In the genomic region with DNA sequence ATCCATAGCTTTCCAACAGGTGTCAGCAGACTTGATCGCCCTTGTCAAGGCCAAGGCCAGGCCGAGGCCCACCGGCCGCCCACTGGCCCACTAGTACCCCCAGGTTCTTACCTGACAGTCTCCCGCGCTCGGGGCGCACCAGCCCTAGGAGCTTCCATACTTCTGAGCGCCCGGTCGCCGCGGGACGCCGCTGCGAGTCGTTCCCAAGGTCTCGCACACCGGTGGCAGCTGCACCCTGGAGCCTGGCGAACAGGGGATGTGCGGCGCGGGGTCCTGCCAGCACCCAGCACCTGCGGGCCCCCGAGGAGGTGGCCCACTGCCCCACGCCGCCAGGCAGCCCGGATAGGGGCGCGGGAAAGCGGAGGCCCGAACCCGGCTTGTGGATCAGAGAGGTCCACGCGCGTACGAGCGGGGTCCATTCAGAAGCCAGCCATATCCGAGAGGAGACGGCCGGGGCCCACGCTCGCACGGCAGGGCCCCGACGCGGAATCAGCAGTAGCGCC, we compare ENCODE assay signal across 8 mouse cellular contexts. TPM values are rescaled to one million over a fixed set of nuclear protein-coding genes. Genes with fewer than 3 reads are reported as not detected.
DNase-seq lines count a peak whose midpoint lies in the region; ATAC-seq and TF ChIP-seq lines count a peak whose summit lies in the region.

No protein-coding gene starts in this region.

- peak overlapping the region; percentile 97 for H3K9ac ChIP-seq in heart, embryonic 12.5 days
- H3K9ac ChIP-seq in ES-E14 (ENCODE audit: insufficient read depth, low read depth, low read length, poor library complexity, severe bottlenecking), result peak overlapping the region; percentile 92
- peak overlapping the region; percentile 73 for H3K9ac ChIP-seq in hindbrain, embryonic 15.5 days
- peak overlapping the region; percentile 95 for H3K9ac ChIP-seq in liver, embryonic 12.5 days

- H3K36me3 ChIP-seq in heart, embryonic 12.5 days, result no peaks in the 10 kb centered on the region
- H3K36me3 ChIP-seq in ES-E14 (ENCODE audit: control insufficient read depth, insufficient read depth, low read length, poor library complexity, severe bottlenecking), result no peaks in the 10 kb centered on the region
- H3K36me3 ChIP-seq in hindbrain, embryonic 15.5 days, result no peaks in the 10 kb centered on the region
- peaks cover 41% of the 10 kb centered on the region for H3K36me3 ChIP-seq in liver, embryonic 12.5 days

- H3K4me1 ChIP-seq in heart, embryonic 12.5 days (replicated peaks), result peaks cover 46% of the 10 kb centered on the region
- H3K4me1 ChIP-seq in ES-E14 (ENCODE audit: control insufficient read depth in 2 of 2, insufficient read depth in 2 of 2, low read length in 2 of 2, poor library complexity in 1 of 2), result peaks cover 0 to 2% of the 10 kb centered on the region in 2 experiments; a peak in 1 of 4 replicates
- no peaks in the 10 kb centered on the region; the same call in 1 of the 2 replicates for H3K4me1 ChIP-seq in cortical plate, adult 2 months (ENCODE audit: control insufficient read depth, insufficient read depth, low read length)
- peaks cover 29% of the 10 kb centered on the region for H3K4me1 ChIP-seq in hindbrain, embryonic 15.5 days (replicated peaks)
- peaks cover 86% of the 10 kb centered on the region for H3K4me1 ChIP-seq in liver, embryonic 12.5 days

- peak overlapping the region; percentile 87 for H3K27ac ChIP-seq in heart, embryonic 12.5 days (ENCODE audit: poor library complexity, severe bottlenecking)
- peak overlapping the region; percentile 25; the same call in 1 of the 2 replicates for H3K27ac ChIP-seq in ES-E14 (ENCODE audit: insufficient read depth, low read depth, low read length, poor library complexity, severe bottlenecking)
- H3K27ac ChIP-seq in cortical plate, adult 2 months (ENCODE audit: insufficient read depth, low read length), result no peak overlapping the region
- H3K27ac ChIP-seq in hindbrain, embryonic 15.5 days (replicated peaks), result peak overlapping the region; percentile 75
- H3K27ac ChIP-seq in liver, embryonic 12.5 days, result peak overlapping the region; percentile 99

- WGBS in heart, embryonic 12.5 days, result under 1% methylated on average over 48 of the region's 48 CpGs
- under 1% methylated on average over 48 of the region's 48 CpGs for WGBS in hindbrain, embryonic 15.5 days
- under 1% methylated on average over 48 of the region's 48 CpGs for WGBS in liver, embryonic 12.5 days (ENCODE audit: insufficient replicate concordance)

- H3K4me2 ChIP-seq in heart, embryonic 12.5 days, result peak overlapping the region; percentile 93
- peak overlapping the region; percentile 77 for H3K4me2 ChIP-seq in hindbrain, embryonic 15.5 days
- H3K4me2 ChIP-seq in liver, embryonic 12.5 days, result peak overlapping the region; percentile 82

- peak overlapping the region; percentile 97 for H3K4me3 ChIP-seq in heart, embryonic 12.5 days
- H3K4me3 ChIP-seq in ES-E14 (ENCODE audit: insufficient read depth in 1 of 2, low read depth in 1 of 2, low read length in 2 of 2, poor library complexity in 1 of 2, severe bottlenecking in 1 of 2), result peak overlapping the region; percentile 73 to 92
- H3K4me3 ChIP-seq in cortical plate, adult 2 months (ENCODE audit: insufficient read depth, low read length), result peak overlapping the region; percentile 63
- H3K4me3 ChIP-seq in hindbrain, embryonic 15.5 days, result peak overlapping the region; percentile 81
- H3K4me3 ChIP-seq in liver, embryonic 12.5 days, result peak overlapping the region; percentile 74

- in situ Hi-C loops in ES-E14 (cut with MboI; ENCODE audit: low sequenced_read_pairs in 2 of 2, unreplicated experiment in 2 of 2), result no loop called here

- TF ChIP-seq POLR2A in cortical plate, adult 2 months (IDR thresholded peaks at IDR 0.05; ENCODE audit: extremely low read depth, insufficient read depth, low read length), result no peak

- no peak for DNase-seq in heart, adult 18-20 months
- peak; percentile 15 for DNase-seq in ES-E14 (ENCODE audit: low read depth, low spot score)
- DNase-seq in right cerebral cortex, postnatal 14 days, result peak; percentile 32
- DNase-seq in urinary bladder, postnatal 4 days (ENCODE audit: low spot score in 2 of 2), result no peak

- ATAC-seq in heart, embryonic 12.5 days (ENCODE audit: insufficient number of reproducible peaks, low FRiP score), result peak; percentile 35
- 0 out of 2 replicates have a peak, but pooled peaks have one; percentile 17 for ATAC-seq in hindbrain, embryonic 15.5 days (ENCODE audit: low FRiP score, low read depth)
- no peak for ATAC-seq in liver, embryonic 12.5 days

- TF ChIP-seq CTCF in cortical plate, adult 2 months (IDR thresholded peaks at IDR 0.05; ENCODE audit: extremely low read depth, insufficient read depth, low read length), result no peak

- no peaks in the 10 kb centered on the region for H3K27me3 ChIP-seq in heart, embryonic 12.5 days (replicated peaks)
- no peaks in the 10 kb centered on the region for H3K27me3 ChIP-seq in hindbrain, embryonic 15.5 days
- no peaks in the 10 kb centered on the region for H3K27me3 ChIP-seq in liver, embryonic 12.5 days (replicated peaks)

- H3K9me3 ChIP-seq in heart, embryonic 12.5 days (replicated peaks), result no peaks in the 10 kb centered on the region
- no peaks in the 10 kb centered on the region for H3K9me3 ChIP-seq in ES-E14 (ENCODE audit: control insufficient read depth, insufficient read depth, low read depth, low read length)
- H3K9me3 ChIP-seq in hindbrain, embryonic 15.5 days, result no peaks in the 10 kb centered on the region
- H3K9me3 ChIP-seq in liver, embryonic 12.5 days (replicated peaks), result no peaks in the 10 kb centered on the region

TF ChIP-seq in ES-E14, 5 proteins besides CTCF, POLR2A, EP300 and RAD21:
- no peak for TF ChIP-seq ZC3H11A (IDR thresholded peaks at IDR 0.05; ENCODE audit: borderline replicate concordance, low read depth, low read length)
- no peak for TF ChIP-seq ZNF384 (IDR thresholded peaks at IDR 0.05; ENCODE audit: low read depth, low read length)
- no peak for TF ChIP-seq CHD2 (IDR thresholded peaks at IDR 0.05; ENCODE audit: low read depth, low read length)
- TF ChIP-seq MAFK (IDR thresholded peaks at IDR 0.05; ENCODE audit: insufficient read depth, low read depth, low read length), result no peak
- TF ChIP-seq HCFC1 (IDR thresholded peaks at IDR 0.05; ENCODE audit: borderline replicate concordance, insufficient read depth, low read length), result no peak
TF ChIP-seq in ES-E14: peak in this region for 0.

RNA-seq across cellular contexts. Expression of a gene that starts 0.6 kb away (rescaled TPM):
- 36.1 and 37.3 TPM in 2 replicates for polyA plus RNA-seq in heart, embryonic 12.5 days (2016; fragmentation: Nextera tagmentation; extraction: Ambion mirVana)
- 10 to 100 TPM; 43.3 to 52.1 TPM for total RNA-seq in heart, adult 18-20 months (2021)
- 24.6 and 32.1 TPM in 2 replicates for total RNA-seq in ES-E14 (2012; rRNA removed)
- polyA plus RNA-seq in cortical plate, adult 2 months (2012; rRNA removed), result 13.4 and 14.1 TPM in 2 replicates
- 14.9 and 15.2 TPM in 2 replicates for polyA plus RNA-seq in hindbrain, embryonic 15.5 days (2015; fragmentation: Nextera tagmentation; extraction: Ambion mirVana)
- polyA plus RNA-seq in liver, embryonic 12.5 days (2016; fragmentation: Nextera tagmentation; extraction: Ambion mirVana), result 191 and 196 TPM in 2 replicates

RNA-seq across cellular contexts. Expression of a gene that starts 33.3 kb away (rescaled TPM):
- polyA plus RNA-seq in heart, embryonic 12.5 days (2016; fragmentation: Nextera tagmentation; extraction: Ambion mirVana), result 32.1 and 32.5 TPM in 2 replicates
- total RNA-seq in heart, adult 18-20 months (2021), result 10 to 100 TPM; 10.9 to 11.0 TPM
- total RNA-seq in ES-E14 (2012; rRNA removed), result 71.0 and 74.2 TPM in 2 replicates
- polyA plus RNA-seq in cortical plate, adult 2 months (2012; rRNA removed), result 17.7 and 21.0 TPM in 2 replicates
- 21.3 and 21.9 TPM in 2 replicates for polyA plus RNA-seq in hindbrain, embryonic 15.5 days (2015; fragmentation: Nextera tagmentation; extraction: Ambion mirVana)
- 35.8 and 36.9 TPM in 2 replicates for polyA plus RNA-seq in liver, embryonic 12.5 days (2016; fragmentation: Nextera tagmentation; extraction: Ambion mirVana)

RNA-seq across cellular contexts. Expression of a gene that starts 38.9 kb away (rescaled TPM):
- 31.2 and 32.2 TPM in 2 replicates for polyA plus RNA-seq in heart, embryonic 12.5 days (2016; fragmentation: Nextera tagmentation; extraction: Ambion mirVana)
- 10 to 100 TPM; 12.1 to 13.5 TPM for total RNA-seq in heart, adult 18-20 months (2021)
- total RNA-seq in ES-E14 (2012; rRNA removed), result 95.4 and 104 TPM in 2 replicates
- 17.0 and 17.5 TPM in 2 replicates for polyA plus RNA-seq in cortical plate, adult 2 months (2012; rRNA removed)
- polyA plus RNA-seq in hindbrain, embryonic 15.5 days (2015; fragmentation: Nextera tagmentation; extraction: Ambion mirVana), result 24.3 and 24.5 TPM in 2 replicates
- polyA plus RNA-seq in liver, embryonic 12.5 days (2016; fragmentation: Nextera tagmentation; extraction: Ambion mirVana), result 47.2 and 48.0 TPM in 2 replicates

RNA-seq across cellular contexts. Expression of a gene that starts 39.0 kb away (rescaled TPM):
- 5.6 TPM in 2 replicates for polyA plus RNA-seq in heart, embryonic 12.5 days (2016; fragmentation: Nextera tagmentation; extraction: Ambion mirVana)
- 1 to 10 TPM; 6.7 to 7.2 TPM for total RNA-seq in heart, adult 18-20 months (2021)
- total RNA-seq in ES-E14 (2012; rRNA removed), result 80.0 and 81.8 TPM in 2 replicates
- 4.9 and 5.5 TPM in 2 replicates for polyA plus RNA-seq in cortical plate, adult 2 months (2012; rRNA removed)
- polyA plus RNA-seq in hindbrain, embryonic 15.5 days (2015; fragmentation: Nextera tagmentation; extraction: Ambion mirVana), result 3.1 and 3.5 TPM in 2 replicates
- polyA plus RNA-seq in liver, embryonic 12.5 days (2016; fragmentation: Nextera tagmentation; extraction: Ambion mirVana), result 5.9 and 7.2 TPM in 2 replicates

Comparison
In these comparisons a context has a peak if more than half of its experiments do, and no peak if none do; other contexts are left out.
1. DNase-seq: peak in ES-E14 (single experiment) and right cerebral cortex, postnatal 14 days (single experiment); none in heart, adult 18-20 months (0 of 2) and urinary bladder, postnatal 4 days (0 of 2).
2. Peak in every context shown above with its lines, with median percentiles within 50 percentile points of each other: H3K4me2 ChIP-seq, H3K4me3 ChIP-seq and H3K9ac ChIP-seq.